Mouse (Mus musculus) heart, adult 2 months (tissue): ENCODE results near the gene Brpf3. TPM values are rescaled to one million over a fixed set of nuclear protein-coding genes. Genes with fewer than 3 reads are reported as not detected.

Experiments
- DNase-seq, 2 experiments: peaks; one replicate each; pipeline ENCODE4 v3.0.0; 2021
- H3K27ac ChIP-seq: fragments of 200-600 bp; 2 replicates; pipeline ENCODE4 v1.8.1; 2022
- H3K27me3 ChIP-seq: fragments of 200-500 bp; 2 replicates; pipeline ENCODE4 v1.6.1; 2012; ENCODE audit warnings: mild to moderate bottlenecking, low read length, inconsistent platforms, mixed read lengths; ENCODE audit not compliant: control insufficient read depth, insufficient read depth
- H3K36me3 ChIP-seq: fragments of 200-500 bp; 2 replicates; pipeline ENCODE4 v1.6.1; 2012; ENCODE audit warnings: low read length, inconsistent platforms; ENCODE audit not compliant: control insufficient read depth, insufficient read depth
- H3K4me1 ChIP-seq: fragments of 200-500 bp; 2 replicates; pipeline ENCODE4 v1.6.1; 2011; ENCODE audit warnings: low read length; ENCODE audit not compliant: control insufficient read depth, insufficient read depth
- H3K4me3 ChIP-seq: fragments of 200-600 bp; 2 replicates; pipeline ENCODE4 v1.8.1; 2022
- H3K79me2 ChIP-seq: fragments of 200-500 bp; replicated peaks from 2 replicates; pipeline ENCODE4 v1.6.1; 2012; ENCODE audit warnings: mild to moderate bottlenecking, inconsistent platforms, low read length, moderate library complexity, mixed read lengths; ENCODE audit not compliant: control insufficient read depth, insufficient read depth
- H3K9ac ChIP-seq: fragments of 200-500 bp; 2 replicates; pipeline ENCODE4 v1.6.1; 2012; ENCODE audit warnings: low read depth, mild to moderate bottlenecking, control low read depth, inconsistent platforms, low read length, mixed read lengths
- CTCF ChIP-seq: fragments of 200-600 bp; IDR thresholded peaks from 2 replicates; pipeline ENCODE4 v1.8.1; 2022; ENCODE audit warnings: antibody characterized with exemption, mild to moderate bottlenecking, moderate library complexity
- EP300 ChIP-seq: fragments of 200-500 bp; IDR thresholded peaks from 2 replicates; pipeline ENCODE4 v1.6.1; 2011; ENCODE audit warnings: low read depth, low read length, control low read depth; ENCODE audit not compliant: insufficient read depth
- POLR2A ChIP-seq: fragments of 200-500 bp; IDR thresholded peaks from 2 replicates; pipeline ENCODE4 v1.6.1; 2011; ENCODE audit warnings: mild to moderate bottlenecking, low read depth, low read length, control low read depth; ENCODE audit not compliant: insufficient read depth
- WGBS: fragments of 180-500 bp; shearing (Covaris S2); methylation state at CpG from one replicate; pipeline ENCODE4 v1.1.7; 2018; 5-methylcytosine and 5-hydroxymethylcytosine counted together
- intact Hi-C: fragments of 180-260 bp; cut with DNase I; formaldehyde crosslinking; loops from one replicate; pipeline ENCODE4 v1.15.1; 2025
- polyA plus RNA-seq: library from polyadenylated mRNA; depleted of rRNA; stranded (reverse); fragments of >200 nt; gene quantifications from 2 replicates; pipeline ENCODE4 v1.2.3, GENCODE M21; 2012
- total RNA-seq, 2 experiments: library from RNA; stranded (reverse); gene quantifications; 2 replicates each; pipeline ENCODE4 v1.2.3; 2021

Gene Brpf3
- total and polyA plus RNA-seq, 3 experiments = 12.0 to 15.8 (median 14.2) TPM

DNA sequence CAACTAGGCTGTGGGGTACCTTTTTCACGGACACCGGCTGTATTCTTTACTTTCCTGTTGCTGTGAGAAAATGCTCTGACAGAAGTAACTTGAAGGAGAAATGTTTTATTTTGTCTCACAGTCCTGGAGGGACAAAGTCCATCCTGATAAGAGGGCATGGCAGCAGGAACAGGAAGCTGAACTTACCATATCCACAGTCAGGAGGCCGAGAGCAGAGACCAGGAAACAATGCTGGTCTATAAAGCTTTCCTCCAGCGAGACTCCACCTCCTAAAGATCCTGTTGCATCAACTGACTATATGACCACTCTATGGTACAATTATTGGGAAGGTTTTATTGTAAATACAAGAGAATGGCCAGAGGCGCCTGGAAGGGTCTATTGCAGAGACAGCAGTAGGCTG is 42.8 kb downstream of the Brpf3 start:
- no peaks in the 10 kb centered on the region for H3K36me3 ChIP-seq
- 77% methylated on average over 5 of the region's 5 CpGs for WGBS
- DNase-seq = no peak
- no peak overlapping the region for H3K27ac ChIP-seq
- no peak overlapping the region for H3K4me3 ChIP-seq
- no peaks in the 10 kb centered on the region for H3K27me3 ChIP-seq
- no peaks in the 10 kb centered on the region for H3K79me2 ChIP-seq
- no peak overlapping the region for H3K9ac ChIP-seq
- TF ChIP-seq POLR2A = no peak
- TF ChIP-seq CTCF = no peak
- TF ChIP-seq EP300 = no peak
- intact Hi-C loops = no loop called here
- H3K4me1 ChIP-seq = no peaks in the 10 kb centered on the region

DNA sequence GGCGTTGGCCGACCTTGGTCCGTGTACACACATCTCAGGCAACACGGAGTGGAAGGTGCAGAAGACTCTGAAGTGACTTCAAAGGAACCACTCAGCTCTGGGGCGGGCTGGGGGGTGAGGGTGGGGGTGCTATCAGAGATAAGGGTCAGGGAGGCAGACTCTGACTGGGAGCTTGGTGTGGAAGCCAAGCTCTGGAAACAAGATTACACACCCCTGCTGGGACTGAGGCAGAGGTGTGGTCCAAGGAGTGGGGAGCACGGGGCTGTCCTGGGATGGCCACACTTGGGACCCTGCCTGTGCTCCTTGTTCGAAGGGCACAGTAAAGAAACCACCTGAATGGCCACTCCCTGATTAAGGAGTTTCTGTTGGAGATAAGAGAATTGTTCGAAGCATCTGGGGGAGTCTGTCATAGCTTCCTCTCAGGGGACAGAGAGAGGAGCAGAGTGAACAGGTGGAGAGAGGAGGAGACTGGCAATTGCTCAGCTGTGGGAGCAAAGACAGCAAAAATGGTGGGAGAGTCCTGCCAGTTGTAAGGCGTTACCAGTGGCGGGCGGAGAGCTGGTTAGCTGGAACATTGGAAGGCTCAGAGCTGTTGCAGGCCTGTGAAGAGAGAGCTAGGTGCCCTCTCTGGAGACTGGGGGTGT is 46.2 kb downstream of the Brpf3 start:
- TF ChIP-seq CTCF = no peak
- TF ChIP-seq EP300 = no peak
- no peak for TF ChIP-seq POLR2A
- no peak overlapping the region for H3K27ac ChIP-seq
- intact Hi-C loops = no loop called here
- no peaks in the 10 kb centered on the region for H3K27me3 ChIP-seq
- no peaks in the 10 kb centered on the region for H3K79me2 ChIP-seq
- no peaks in the 10 kb centered on the region for H3K4me1 ChIP-seq
- H3K9ac ChIP-seq = no peak overlapping the region
- WGBS = 24% methylated on average over 11 of the region's 11 CpGs
- no peak overlapping the region for H3K4me3 ChIP-seq
- no peak for DNase-seq
- H3K36me3 ChIP-seq = no peaks in the 10 kb centered on the region

DNA sequence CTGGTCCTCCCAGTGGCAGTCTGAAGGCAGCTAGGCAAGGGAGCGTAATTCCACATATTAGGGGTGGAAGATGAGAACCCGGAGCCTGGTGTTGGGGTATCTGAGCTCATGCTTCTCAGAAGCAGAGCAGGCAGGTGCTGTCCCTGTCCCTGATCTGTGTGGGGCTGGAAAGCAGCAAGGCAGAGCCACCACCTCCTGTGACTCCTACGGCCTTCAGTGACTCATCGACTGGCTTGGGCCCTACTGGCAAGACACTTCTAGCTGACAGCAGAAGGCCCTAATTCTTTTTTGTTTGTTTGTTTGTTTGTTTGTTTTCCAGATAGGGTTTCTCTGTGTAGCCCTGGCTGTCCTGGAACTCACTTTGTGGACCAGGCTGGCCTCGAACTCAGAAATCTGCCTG is 49.6 kb downstream of the Brpf3 start:
- Histone ChIP-seq H3K27me3 (no peaks in the 10 kb centered on the region), H3K4me3 (no peak overlapping the region)

DNA sequence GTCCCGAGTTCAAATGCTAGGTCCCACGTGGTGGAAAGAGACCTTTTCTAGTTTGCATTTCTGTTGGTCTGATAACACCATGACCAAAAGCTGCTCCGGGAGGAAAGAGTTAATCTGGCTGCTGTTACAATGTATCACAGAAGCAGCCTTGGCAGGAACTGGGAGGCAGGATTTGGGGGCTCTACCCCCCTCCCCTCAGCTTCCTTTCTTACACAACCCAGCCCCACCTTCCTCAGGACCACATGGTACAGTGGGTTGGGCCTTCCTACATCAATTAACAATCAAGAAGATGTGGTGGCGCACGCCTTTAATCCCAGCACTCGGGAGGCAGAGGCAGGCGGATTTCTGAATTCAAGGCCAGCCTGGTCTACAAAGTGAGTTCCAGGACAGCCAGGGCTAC is 53.5 kb downstream of the Brpf3 start:
- no peak overlapping the region for H3K9ac ChIP-seq
- no peak for DNase-seq
- no peaks in the 10 kb centered on the region for H3K4me1 ChIP-seq
- H3K36me3 ChIP-seq = no peaks in the 10 kb centered on the region
- no peaks in the 10 kb centered on the region for H3K79me2 ChIP-seq
- WGBS = 77% methylated on average over 7 of the region's 7 CpGs
- no peak overlapping the region for H3K27ac ChIP-seq
- no peaks in the 10 kb centered on the region for H3K27me3 ChIP-seq
- TF ChIP-seq EP300 (no peak), CTCF (no peak), POLR2A (no peak)
- no peak overlapping the region for H3K4me3 ChIP-seq
- intact Hi-C loops = no loop called here

More for the DNA sequence above, 49.6 kb downstream of the Brpf3 start:
- intact Hi-C loops = no loop called here
- DNase-seq = no peak
- WGBS = 93% methylated on average over 5 of the region's 5 CpGs
- TF ChIP-seq POLR2A = no peak
- TF ChIP-seq CTCF = no peak
- TF ChIP-seq EP300 = no peak
- Histone ChIP-seq H3K27ac (no peak overlapping the region), H3K36me3 (no peaks in the 10 kb centered on the region), H3K79me2 (no peaks in the 10 kb centered on the region), H3K4me1 (no peaks in the 10 kb centered on the region), H3K9ac (no peak overlapping the region)

DNA sequence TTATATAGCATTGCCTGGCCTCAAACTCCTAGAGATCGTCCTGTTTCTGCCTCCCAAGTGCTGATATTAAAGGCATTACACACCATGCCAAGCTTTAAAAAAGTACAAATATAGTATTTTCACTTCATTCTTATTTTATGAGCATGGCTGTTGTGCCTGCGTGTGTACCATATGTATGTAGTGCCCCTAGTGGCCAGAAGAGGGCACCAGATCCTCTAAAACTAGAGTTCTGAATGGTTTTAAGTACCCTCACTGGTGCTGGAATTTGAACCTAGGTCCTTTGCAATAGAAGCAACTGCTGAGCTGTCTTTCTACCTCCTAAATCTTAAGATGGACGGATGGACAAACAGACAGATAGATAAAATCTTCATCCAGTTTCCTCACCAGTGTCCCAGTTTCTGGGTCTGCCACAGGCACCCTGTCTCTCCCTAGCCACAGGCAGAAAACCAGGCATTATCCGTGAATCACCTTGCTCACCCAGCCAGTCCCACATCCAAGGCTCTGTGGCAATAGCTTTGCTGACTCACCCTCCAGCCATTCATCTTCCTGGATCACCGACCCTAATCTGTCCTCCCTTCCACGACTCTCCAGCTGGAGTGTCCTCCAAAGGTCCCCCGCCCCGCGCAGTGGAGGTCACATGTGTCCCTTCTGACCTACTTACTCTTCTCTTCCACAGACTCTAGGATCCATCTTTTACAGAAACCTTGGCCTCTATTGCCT is 54.4 kb downstream of the Brpf3 start:
- no peaks in the 10 kb centered on the region for H3K36me3 ChIP-seq
- no peak overlapping the region for H3K9ac ChIP-seq
- DNase-seq = no peak
- no peak overlapping the region for H3K27ac ChIP-seq
- WGBS = 63% methylated on average over 9 of the region's 9 CpGs
- intact Hi-C loops = no loop called here
- TF ChIP-seq EP300 (no peak), CTCF (peak; percentile 69)
- H3K4me3 ChIP-seq = no peak overlapping the region
- H3K79me2 ChIP-seq = no peaks in the 10 kb centered on the region
- no peaks in the 10 kb centered on the region for H3K4me1 ChIP-seq
- H3K27me3 ChIP-seq = no peaks in the 10 kb centered on the region

DNA sequence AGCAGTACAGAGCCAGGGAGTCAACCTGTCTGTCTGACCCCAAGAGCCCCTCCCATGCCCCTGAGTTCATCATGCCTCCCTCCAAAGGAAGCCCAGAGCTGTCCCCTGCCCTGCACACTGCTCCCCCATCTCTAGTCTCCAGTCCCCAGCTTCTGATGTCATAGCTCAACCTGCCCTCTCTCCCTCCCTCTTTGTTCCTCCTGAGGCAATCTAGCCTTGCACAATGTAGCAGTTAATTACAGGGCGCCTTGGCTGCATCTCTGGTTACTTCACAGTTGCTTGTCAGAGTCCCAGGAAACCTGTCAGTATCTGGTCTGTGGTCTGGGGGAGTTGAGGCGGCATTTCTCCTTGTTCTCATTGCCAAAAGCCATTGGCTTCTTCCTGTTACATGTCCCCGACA is 55.1 kb downstream of the Brpf3 start:
- no peak for DNase-seq
- Histone ChIP-seq H3K27ac (no peak overlapping the region), H3K27me3 (no peaks in the 10 kb centered on the region), H3K4me1 (no peaks in the 10 kb centered on the region), H3K4me3 (no peak overlapping the region), H3K9ac (no peak overlapping the region), H3K36me3 (no peaks in the 10 kb centered on the region), H3K79me2 (no peaks in the 10 kb centered on the region)
- intact Hi-C loops = no loop called here
- WGBS = 59% methylated on average over 3 of the region's 3 CpGs
- TF ChIP-seq CTCF = no peak
- no peak for TF ChIP-seq POLR2A
- no peak for TF ChIP-seq EP300
